Comparison of ENCODE assay signal across 25 mouse cellular contexts in genomic region chr1:151971581-151971980, GRCm38 (mm10).
"Had no signal": no experiment of that assay in that cellular context is flagged by ENCODE, and none has a peak within 500 bp of the region (broad histone marks: within the 10 kb centered on the region; RNA-seq: fewer than 3 reads in every experiment).

No protein-coding gene starts in this region.

- H3K4me1 ChIP-seq: embryonic facial prominence, embryonic 12.5 days had no signal

- H3K27ac ChIP-seq: embryonic facial prominence, embryonic 10.5 days; embryonic facial prominence, embryonic 12.5 days; embryonic facial prominence, embryonic 13.5 days; embryonic facial prominence, embryonic 15.5 days; forebrain, embryonic 10.5 days; forebrain, embryonic 12.5 days; forebrain, embryonic 13.5 days; forebrain, embryonic 15.5 days; heart, adult 2 months had no signal

- ATAC-seq: forebrain, embryonic 13.5 days; forebrain, embryonic 14.5 days; forebrain, embryonic 16.5 days; forebrain, postnatal 0 days had no signal

- H3K4me2 ChIP-seq: embryonic facial prominence, embryonic 12.5 days; embryonic facial prominence, embryonic 13.5 days; embryonic facial prominence, embryonic 15.5 days; forebrain, embryonic 12.5 days; forebrain, embryonic 13.5 days; forebrain, embryonic 15.5 days had no signal

- H3K9ac ChIP-seq: embryonic facial prominence, embryonic 12.5 days; embryonic facial prominence, embryonic 13.5 days; embryonic facial prominence, embryonic 15.5 days; forebrain, embryonic 12.5 days; forebrain, embryonic 13.5 days; forebrain, embryonic 15.5 days; forebrain, postnatal 0 days had no signal

- H3K36me3 ChIP-seq: embryonic facial prominence, embryonic 12.5 days; embryonic facial prominence, embryonic 15.5 days; forebrain, embryonic 10.5 days; forebrain, embryonic 12.5 days; forebrain, embryonic 15.5 days had no signal

- H3K27me3 ChIP-seq: embryonic facial prominence, embryonic 12.5 days; embryonic facial prominence, embryonic 13.5 days; embryonic facial prominence, embryonic 15.5 days; forebrain, embryonic 12.5 days; forebrain, embryonic 13.5 days; forebrain, embryonic 15.5 days had no signal

- DNase-seq: cerebellum, adult 2 months; cerebellum, adult 8-10 months; cerebellum, adult 9-10 months; cerebellum, postnatal 10 days; cerebellum, postnatal 14 days; cerebellum, postnatal 25 days; cerebellum, postnatal 36 days; embryo, embryonic 11 days; forebrain, postnatal 0 days; gastrocnemius, postnatal 10 days; gastrocnemius, postnatal 25 days; gastrocnemius, postnatal 36 days; heart, adult 18-20 months; heart, adult 2 months had no signal

- H3K9me3 ChIP-seq: embryonic facial prominence, embryonic 10.5 days; embryonic facial prominence, embryonic 12.5 days; embryonic facial prominence, embryonic 13.5 days; embryonic facial prominence, embryonic 15.5 days; forebrain, embryonic 10.5 days; forebrain, embryonic 12.5 days; forebrain, embryonic 13.5 days; forebrain, embryonic 15.5 days had no signal

- H3K4me3 ChIP-seq: embryonic facial prominence, embryonic 10.5 days; embryonic facial prominence, embryonic 12.5 days; embryonic facial prominence, embryonic 13.5 days; embryonic facial prominence, embryonic 15.5 days; erythroblast, embryonic 14.5 days; forebrain, embryonic 10.5 days; forebrain, embryonic 12.5 days; forebrain, embryonic 13.5 days; forebrain, embryonic 15.5 days; heart, adult 2 months had no signal
